Mouse (Mus musculus) adipocyte (in vitro differentiated cells): ENCODE results near the gene Ccdc60.
A peak's percentile ranks its signal among the peaks of the same experiment; 100 is the strongest.

Source experiments
- DNase-seq: peaks from one replicate; pipeline ENCODE4 v3.0.0-alpha.2; 2016; ENCODE audit warnings: low spot score

The Ccdc60 gene

DNA sequence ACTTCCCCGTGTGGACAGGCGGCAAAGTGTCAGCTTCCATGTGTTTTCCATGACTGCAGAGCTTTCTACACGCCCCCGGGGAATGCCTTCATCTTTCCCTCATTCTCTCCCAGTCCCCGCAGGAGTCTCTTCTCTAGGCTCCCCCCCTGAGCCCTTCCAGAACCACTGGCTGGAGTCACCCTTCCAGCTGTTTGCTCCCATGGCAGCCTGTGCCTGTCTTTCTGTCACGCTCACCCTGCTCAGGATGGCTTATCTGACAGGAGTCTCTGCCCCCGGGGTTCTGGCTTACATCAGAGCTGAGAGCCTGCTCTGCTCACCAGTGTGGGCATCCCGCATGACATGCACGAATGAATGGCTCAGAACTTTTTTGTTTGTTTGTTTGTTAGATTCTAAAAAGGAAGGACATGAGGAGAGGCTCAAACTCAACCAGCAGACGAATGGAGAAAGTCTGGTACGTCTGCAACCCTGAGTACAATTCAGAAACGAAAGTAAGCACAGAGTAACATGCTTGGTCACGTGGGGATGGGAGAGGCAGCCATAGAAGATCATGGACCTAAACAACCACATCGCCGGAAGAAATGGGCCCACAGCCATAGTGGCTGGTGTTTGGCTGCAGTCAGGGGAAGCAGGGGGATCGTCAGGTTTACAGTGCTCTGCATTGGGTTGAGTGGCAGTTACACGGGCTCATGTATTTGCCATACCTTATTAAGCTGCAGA, 17.1 kb downstream of the Ccdc60 start:
- no peak for DNase-seq

DNA sequence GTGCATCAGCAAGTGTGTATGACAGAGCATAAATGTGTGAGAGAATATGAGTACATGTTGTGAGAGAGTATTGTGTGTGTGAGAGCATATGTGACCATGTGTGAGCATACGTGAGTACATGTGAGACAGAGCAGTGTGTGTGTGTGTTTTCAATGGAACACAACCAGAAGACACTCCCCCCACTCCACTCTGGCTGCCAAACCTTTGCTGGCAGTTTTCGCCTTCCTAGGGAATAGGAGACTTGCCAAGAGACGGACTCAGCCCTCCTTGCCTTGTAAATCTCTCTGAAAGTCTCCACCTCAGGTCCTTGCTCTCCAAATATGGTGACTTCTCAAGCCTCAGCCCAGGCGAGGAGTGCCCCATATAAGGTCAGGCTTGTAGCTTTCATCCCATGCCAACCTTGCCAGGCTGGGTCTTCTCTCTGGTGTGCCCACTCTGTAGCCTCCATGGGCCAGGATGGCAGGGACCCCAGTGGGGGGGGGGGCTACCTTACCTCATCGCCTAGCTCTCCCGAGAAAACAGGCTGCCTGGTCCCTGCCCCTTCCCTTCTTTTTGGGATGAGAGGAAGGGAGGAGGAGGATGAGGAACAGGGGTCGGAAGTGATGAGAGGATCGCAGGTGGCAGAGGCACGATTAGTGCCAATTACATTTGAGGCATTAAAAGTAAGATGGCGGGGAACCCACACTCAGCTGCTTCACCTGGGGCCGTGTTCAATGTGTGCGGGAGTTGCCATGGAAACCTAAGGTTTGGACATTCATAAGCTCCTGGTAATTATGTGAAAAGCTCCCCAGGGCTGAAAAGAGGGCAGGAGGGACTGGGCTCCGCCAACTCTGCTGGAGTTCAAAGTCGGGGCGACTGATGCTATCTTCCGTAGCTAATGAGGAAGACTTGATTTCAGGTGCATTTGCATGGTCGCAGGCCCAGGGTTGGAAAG, 19.3 kb downstream of the Ccdc60 start:
- no peak for DNase-seq

DNA sequence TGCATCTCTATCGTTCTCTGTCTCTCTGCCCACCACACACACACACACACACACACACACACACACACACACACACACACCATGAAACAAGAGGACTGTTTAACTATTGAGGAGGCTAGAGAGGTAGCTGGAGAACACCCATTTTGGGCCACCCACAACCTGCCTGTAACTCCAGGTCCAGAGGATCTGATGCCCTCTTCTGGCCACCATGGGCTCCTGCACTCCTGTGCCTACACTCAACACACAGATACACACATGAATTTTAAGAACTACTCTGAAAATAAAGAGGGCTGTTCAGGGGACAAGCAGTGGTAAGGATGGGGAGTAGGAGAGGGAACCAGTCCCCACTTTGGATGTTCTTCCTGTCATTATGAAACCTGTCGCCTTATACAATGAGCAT, 26.1 kb downstream of the Ccdc60 start:
- no peak for DNase-seq

DNA sequence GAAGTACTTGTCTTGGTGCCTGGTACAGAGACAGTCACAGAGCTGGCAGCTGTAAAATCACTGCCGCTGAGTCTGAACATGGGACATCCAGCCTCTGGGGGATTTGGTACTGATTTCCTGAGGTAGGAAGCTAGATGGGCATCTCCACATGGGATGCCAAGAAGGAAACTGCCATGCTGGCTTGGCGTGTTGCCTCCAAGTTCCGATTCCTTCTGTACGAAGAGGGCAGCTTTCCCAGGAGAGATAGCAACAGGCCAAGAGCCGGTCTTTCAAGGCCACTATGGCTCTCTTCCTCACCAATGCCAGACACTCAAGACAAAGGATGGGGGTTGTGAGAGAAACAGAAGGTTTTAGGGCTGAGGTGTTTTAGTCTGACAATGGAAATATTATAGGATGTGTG, 26.8 kb downstream of the Ccdc60 start:
- DNase-seq: no peak

DNA sequence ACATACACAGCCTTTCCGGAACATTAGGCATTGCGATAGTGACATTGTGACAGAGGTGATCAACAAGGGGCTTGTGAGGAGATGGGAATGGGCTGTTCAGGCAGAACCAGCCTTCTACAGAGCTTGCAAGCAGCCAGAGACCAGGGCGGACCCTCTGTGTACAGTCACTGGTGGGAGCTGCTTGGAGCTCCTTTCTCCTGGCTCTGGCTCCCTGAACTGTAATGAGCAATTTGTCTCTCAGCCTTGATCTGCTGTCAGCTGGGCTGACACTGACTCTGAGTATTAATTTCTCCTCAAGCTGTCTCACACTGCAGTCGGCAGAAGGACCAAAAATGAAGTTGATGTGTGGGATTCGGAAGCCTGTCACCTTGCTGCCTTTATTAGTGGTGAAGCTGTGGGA, 28.4 kb downstream of the Ccdc60 start:
- no peak for DNase-seq

DNA sequence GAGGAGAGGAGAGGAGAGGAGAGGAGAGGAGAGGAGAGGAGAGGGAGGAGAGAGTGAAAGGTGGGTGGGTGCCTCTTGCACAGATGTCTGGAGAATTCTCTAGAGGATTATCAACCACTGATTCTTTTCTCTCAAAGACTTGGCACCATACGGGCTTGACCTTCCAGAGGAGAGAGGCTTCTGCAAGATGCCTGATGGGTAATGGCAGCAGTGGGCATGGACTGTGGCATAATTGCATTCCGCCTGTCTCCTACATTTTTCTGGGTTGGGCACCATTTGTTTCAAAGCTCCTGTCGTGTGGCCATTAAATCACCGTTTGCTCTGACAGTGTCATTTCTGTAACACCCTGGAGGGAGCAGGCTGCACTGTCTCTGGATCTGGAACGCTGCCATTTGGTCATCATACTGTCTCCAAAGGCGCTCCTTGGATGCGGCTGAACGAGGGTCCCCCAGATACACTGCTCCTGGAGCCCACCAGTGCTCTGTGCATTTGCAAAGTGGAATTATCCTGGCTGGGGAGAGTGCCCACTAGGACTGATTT, 30.4 kb downstream of the Ccdc60 start:
- DNase-seq: no peak

DNA sequence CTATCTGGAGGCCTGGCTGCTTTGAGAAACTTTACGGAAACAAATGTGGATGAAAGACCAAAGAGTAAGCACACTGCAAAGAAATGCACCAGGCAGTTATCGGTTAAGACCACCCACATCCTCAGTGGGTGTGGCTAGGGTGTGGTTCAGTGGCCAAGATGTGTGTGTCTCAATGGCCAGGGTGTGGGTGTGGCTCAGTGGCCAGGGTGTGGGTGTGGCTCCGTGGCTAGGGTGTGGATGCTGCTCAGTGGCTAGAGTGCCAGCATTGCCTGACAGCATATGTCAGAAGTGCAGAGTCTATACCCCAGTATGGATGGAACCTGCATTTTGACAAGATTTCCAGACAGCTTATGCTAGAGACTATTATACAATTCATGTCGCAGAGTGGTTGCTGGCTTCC, 34.9 kb downstream of the Ccdc60 start:
- DNase-seq: no peak

DNA sequence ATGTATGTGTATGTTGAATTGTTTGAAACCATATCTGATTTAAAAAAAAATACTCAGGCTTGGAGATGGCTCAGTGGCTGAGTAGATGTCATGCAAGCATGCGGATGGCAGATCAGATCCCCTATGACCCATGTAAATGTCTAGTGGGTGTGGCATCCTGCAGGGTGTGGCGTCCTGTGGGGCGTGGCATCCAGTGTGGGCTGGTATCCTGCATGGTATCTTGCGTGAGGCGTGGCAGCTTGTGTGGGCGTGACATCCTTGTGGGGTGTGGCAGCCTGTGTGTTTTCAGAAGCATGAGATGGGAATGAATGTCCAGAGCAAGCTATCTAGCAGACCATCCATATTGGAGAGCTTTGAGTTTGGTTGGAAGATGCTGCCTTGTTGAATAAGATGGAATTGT, 36.6 kb downstream of the Ccdc60 start:
- DNase-seq: no peak

DNA sequence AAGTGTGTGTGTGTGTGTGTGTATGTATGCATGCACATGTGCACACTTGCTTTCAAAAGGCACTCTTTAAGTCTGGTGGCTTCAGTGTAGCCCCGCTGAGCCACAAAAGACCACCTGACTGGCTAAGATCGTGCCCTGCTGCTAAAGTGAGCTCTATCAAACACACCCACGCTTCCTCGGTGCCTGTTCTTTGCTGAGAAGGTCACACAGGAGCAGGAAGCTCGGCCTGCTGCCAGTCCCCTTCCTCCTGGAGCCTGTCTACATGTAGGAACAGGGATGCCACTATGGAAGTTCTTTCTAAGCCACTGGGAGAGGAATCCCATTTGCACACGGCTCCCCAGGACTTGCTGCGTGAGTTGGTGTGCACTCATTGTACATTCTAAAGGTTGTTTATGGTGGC, 42.1 kb downstream of the Ccdc60 start:
- DNase-seq: no peak

DNA sequence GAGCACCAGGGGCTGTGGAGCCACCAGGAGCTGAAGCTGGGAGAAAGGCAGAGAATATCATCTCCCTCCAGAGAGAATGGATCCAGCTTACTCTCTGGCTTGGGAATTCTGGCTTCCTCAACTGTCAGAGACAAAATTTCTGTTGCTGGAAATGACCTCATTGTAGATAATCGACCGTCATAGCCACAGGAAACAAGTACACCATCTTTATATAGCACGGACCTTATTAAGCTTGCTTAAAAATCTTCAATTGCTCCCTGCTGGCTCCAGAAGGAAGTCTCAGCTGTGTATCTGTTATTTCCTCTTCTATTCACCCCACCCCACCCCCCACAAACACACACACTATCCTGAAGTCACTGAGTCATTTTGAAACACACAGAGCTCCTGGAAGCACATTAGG, 44.3 kb downstream of the Ccdc60 start:
- DNase-seq: no peak

DNA sequence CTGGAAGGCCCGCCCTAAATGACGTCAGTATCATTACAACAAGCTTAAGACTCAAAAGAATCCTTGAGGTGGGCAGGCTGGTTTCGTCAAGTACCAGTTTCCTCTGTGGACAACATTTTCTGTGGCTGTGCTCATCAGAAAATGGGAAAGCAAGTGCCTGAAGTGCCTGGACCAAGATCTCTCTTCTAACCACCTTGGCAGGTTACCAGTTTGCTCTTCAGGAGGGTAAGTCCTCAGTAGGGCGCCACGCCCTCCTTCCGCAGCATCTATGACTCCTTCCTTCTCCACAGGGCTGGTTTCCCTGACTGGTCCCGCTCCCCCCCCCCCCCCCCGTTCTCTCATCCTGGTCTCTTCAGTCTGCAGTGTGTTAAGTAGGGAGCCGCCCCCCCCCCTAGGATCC, 45.2 kb downstream of the Ccdc60 start:
- DNase-seq: no peak

DNA sequence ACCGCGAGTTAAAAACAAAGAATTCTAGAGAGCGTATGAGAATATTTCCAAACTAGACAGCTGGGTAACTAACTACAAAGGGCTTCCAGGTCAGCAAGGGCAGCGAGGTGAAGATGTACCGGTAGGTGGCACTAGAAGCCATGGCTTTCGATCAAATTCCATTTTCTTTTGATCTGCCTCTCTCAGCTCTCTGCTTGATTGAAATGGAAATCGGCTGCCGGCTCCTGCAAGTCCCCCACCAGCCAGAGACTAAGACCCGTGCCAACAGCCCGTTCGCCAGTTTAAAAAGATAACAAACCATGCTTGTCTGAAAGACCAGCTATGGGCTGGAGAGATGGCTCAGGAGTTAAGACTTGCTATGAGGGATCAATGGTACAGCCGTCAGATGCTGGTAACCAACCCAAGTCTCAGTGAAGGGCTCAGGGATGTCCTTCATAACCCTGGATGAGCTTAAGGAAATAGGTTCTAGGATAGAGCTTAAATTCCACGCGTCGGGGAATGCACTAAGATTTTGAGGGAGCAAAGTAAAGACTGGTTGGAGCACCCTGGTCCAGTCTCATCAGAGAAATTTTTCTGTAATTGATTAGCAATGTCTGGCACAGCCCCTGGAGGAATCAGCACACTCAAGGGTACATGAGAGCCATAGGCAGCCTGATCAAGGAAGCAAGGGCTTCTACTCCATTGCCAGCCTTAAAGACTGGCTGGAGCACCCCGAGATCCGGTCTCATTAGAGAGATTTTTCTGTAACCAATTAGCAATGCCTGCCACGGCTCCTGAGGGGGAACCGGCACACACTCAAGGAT, 56.7 kb downstream of the Ccdc60 start:
- DNase-seq: peak; percentile 35

DNA sequence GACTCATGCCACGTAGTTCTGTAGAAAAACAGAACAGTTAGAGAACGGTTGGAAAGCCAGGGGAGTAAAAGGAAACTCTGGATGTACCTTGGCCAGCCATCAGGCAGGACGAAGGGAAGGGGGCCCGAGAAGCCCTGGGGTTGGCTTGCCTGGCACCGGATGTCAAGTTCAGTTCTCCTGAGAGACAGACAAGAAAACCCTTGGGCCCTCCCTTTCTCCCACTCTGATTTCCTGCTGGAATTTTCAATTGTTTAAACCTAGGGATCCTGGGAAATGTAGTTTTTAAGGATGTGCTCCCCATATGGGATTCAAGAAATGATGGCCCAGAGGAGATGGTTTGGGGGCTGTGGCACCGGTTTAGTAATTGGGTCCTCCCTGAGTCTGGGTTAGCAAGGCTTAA, 60.4 kb downstream of the Ccdc60 start:
- no peak for DNase-seq

DNA sequence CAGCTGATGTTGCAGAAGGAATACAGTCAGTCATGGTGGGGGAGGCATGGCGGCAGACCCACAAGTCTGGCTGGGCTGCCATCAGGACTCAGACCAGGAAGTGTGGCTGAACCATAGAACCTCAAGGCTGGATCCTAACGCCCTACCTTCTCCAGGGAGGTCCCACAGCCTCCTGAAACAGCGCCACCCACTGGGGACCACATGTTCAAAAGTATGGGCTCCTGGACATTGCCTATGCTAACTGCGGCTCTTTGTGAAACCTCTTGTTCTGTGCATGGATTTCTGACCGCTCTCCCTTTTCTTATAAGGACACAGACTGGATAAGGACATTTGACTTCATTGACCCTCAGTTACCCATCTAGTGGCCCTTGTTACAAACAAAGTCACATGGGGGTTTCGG, 64.8 kb downstream of the Ccdc60 start:
- DNase-seq: no peak

DNA sequence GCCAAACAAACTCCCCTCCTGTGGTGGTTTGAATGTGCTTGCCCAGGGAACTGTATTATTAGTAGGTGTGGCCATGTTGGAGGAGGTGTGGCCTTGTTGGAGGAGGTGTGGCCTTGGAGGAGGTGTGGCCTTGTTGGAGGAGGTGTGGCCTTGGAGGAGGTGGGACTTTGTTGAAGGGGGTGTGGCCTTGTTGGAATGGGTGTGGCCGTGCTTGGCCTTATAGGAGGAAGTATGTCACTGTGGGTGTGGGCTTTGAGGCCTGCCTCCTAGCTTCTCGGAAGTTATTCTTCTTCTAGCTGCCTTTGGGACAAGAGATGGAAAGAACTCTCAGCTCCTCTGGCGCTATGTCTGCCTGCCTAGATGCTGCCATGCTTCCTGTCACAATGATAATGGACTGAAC, 66.9 kb downstream of the Ccdc60 start:
- no peak for DNase-seq

DNA sequence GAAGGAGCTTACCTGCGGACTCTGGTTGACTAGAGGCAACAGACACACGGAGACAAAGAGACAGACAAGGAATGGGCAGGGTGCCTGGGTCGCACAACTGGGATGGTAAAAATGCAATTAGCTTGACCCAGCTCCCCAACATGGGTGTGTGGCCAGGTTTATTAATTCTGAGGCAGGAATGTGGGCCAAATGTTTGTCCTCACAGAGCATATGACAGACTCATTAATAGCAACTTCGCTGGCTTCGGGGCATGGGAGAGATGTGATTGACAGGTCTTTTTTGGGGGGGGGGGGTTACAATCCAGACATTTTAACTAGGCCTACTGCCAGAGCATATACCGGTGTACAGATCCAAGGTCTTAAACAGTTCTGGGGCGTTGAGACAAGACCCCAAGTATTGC, 69.5 kb downstream of the Ccdc60 start:
- no peak for DNase-seq

DNA sequence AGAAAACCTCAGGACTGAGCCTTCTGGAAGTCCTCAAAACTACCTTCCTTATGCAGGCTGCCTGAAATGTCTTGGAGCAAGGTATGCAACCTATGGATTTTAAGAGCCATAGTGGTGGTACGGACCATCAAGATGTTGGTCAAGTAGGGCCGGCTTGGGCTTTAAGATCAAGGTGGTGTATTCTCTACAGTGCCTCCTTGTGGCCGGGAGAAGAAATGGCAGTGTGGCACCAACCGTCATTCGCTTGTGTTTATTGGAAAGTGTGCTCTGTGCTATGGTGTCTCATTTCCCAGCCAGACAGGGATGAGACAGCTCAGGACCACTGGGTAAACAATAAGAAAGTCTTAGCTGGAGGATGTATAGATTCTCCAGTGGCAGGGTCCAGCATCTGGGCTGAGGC, 76.1 kb downstream of the Ccdc60 start:
- DNase-seq: peak; percentile 5

DNA sequence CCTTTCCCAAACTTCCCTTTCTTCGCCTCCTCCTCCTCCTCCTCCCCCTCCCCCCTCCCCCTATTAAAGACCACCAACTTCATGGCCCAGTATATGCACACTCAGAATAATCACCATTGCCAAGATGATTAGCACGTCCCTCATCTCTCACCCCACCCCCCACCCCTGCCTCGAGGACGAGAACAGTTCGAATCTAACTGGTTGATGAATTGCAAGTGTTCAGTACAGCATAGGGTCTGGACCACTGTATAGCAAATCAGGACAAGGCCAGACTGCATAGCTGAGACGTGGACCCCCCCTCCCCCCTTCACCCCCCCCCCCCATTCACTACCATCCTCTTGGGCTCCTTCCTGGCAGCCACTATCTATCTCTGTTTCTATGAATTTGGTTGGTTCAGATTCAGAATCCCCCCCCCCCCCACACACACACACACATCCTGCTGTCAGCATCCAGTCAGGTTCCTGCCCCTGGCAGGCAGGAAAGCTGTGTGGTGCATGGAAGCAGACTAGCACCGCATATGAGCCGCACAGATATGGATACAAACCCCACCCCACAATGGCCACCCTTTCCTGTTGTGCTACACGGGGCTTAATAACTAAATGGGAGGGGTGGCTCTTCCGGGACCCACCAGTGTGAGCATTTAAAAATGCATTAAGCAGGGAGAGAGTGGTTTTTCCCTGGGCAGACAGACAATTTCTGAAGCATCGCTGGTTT, 79.2 kb downstream of the Ccdc60 start:
- DNase-seq: no peak

DNA sequence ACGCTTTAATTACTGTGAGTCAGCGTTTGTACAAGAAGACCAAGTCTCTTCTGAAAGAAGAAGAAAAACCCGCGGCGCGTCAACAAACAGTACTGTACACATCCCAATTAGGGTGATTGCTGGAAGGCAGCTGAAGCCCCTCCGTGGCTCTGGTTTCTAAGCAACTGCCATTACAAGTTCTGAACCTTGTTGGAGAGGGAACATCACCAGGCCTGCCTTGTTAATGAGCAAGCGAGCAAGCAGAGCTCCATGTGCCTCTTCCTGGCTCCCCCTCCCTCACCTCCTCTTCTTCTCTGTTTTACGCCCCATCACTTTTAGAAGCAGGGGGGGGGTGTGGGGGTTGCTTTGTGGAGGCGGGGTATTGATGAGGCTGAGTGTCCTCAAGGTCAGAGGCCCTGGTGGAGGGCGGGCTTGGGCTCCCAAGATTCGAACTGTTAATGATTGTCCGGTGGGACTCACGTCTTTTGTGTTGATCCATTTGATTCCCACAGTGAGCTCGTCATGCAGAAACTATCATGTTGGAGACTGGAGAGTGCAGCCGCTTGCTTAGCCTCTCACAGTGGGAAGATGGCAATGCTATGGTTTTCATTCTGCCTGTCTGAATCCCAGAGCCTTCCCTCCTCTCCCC, 79.9 kb downstream of the Ccdc60 start:
- no peak for DNase-seq

DNA sequence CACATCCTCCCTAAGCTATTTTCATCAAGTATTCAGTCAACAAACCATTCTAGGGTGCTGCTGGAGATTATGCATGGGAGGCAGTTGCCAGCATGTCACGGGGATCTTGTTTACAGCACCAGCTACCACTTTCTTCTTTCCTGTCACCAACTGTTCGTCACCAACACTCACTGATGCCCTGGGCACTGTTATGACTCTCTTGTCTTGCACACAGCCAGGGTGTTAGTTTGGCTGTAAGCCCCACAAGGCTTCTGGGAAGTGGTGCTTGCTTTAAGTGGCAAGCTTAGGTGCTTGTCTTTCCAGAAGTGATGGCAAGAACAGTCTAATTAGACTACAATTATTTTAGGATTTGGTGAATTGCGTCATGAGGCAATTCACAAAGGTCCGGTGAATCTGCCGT, 86.1 kb downstream of the Ccdc60 start:
- DNase-seq: no peak

DNA sequence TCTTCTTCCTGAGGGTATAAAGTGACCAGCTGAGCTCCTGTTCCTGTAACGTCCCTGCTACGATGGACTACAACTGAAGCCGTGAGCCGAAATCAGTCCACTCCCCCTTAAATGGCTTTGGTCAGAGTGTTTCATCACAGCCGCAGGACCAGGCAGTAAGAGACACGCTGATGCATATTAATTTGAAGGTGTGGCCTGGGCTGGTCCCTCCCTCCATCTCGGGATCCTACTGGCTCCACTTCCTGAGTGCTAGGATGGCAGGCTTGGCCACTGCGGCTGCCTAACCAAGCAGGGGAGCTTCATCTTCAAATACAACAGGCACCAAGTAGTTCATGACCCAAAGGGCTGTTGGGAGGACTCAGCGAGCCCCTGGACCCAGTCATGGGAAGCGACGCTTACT, 94.3 kb downstream of the Ccdc60 start:
- DNase-seq: no peak
